Mouse (Mus musculus): ENCODE results near the gene Ppm1h. TPM values are rescaled to one million over a fixed set of nuclear protein-coding genes. Genes with fewer than 3 reads are reported as not detected.

Ppm1h gene
- total RNA-seq, 2 experiments from 2014 or later = 3.8 to 4.0 TPM

DNA sequence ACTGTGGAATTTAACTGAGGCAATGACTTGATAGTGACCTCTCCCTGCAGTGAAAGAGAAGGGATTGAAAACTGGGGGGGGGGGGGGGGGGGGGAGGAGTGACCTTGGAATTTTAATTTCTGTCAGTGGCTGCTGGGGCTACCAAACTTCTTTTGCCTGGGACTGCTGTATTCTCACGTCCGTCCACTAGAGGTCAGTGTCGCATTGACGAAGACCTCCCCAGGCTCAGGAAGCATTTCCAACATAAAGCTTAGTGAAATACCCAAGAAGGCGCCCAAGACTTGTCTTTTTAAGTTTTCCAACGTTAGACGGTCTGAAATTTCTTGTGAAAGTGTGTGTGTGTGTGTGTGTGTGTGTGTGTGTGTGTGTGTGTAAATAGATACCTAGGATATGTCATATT, 125.3 kb downstream of the Ppm1h start:
- peak; percentile 61 to 75 for DNase-seq (ENCODE audit: low spot score in 2 of 2)

- DNase-seq (ENCODE audit: low spot score in 2 of 2) = no peak
Observed at GRCm38 (mm10) chr10:122805866-122806265, 127.3 kb downstream of the Ppm1h start.

- DNase-seq (ENCODE audit: low spot score in 2 of 2) = peak; percentile 70 to 80
Observed at GRCm38 (mm10) chr10:122807127-122808105, 128.9 kb downstream of the Ppm1h start.

DNA sequence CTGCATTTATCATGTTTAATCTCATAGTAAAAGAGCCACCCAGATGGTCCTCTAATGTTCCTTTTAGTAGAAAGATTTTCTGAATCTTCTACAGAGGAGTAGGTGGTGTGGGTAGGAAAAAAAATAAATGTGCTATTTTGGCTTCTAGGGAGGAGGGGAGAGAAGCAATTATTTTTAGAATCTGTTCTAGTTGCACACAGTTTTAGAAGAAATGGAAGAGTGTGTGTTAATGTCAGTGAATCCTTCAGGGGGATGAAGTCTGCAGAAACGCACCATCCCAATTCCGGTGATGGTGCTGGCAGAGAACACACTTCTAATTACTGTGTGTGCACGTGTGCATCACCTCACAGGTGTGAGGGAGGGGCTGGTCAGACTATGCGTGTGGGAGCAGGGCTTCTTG, 129.6 kb downstream of the Ppm1h start:
- DNase-seq (ENCODE audit: low spot score in 2 of 2) = no peak

DNA sequence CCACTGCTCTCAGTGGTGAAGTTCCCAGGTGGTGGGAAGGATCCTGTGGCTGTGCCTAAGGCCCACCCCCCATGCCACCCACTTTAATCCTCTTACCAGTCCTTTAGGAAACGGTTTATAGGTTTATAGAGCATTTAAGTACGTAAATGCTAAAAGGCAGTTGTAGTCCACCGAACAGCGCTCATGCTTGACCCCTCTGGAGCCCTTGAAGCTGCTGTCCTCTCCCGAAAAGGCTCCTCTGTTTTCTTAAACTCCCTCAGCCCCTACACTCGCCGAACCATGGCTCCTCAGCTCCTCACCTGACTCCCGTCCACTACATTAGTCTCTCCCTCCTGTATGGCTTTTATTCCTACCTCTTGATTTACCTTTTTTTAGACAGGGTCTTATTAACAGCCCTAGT, 131.3 kb downstream of the Ppm1h start:
- no peak for DNase-seq (ENCODE audit: low spot score in 2 of 2)

GRCm38 (mm10) chr10:122815094-122815493, 136.5 kb downstream of the Ppm1h start:
- DNase-seq (ENCODE audit: low spot score in 2 of 2) = no peak

DNA sequence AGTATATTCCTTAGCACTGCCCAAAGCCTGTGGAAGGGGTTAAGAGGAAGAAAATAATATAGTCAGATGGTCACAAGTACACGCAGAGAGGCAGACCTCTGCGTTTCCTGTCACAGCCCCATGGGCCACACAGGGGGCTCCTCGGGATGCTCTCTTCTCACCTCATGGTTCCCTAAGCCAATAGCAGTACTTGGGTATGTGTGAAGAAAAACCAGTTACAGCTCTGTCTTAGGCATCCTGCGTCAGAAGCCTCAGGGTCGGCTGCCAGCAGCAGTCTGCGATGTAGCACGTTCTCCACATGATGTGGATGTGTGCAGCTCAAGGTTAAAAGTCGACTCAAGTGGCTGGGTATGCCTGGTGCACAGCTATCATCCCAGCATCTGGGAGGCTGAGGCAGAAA, 139.2 kb downstream of the Ppm1h start:
- no peak for DNase-seq (ENCODE audit: low spot score in 2 of 2)

DNA sequence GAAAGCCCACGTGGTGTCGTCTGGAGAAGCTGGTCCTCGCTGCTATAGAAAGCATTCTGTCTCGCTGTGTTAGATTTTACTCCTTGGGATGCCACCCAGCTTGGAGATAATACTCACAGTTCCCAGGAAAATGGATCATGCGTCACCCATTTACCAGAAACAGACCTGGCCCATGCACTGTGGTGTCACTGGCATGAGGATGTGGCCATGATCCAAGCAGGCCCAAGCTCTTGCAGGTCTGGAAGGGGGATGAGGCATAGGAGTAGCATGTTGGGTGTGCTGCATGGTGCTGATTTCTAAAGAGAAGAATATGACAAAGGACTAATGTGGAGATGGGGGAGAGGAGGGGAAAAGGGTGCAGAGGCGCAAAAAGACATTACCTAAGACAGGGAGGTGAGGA, 141.2 kb downstream of the Ppm1h start:
- no peak for DNase-seq (ENCODE audit: low spot score in 2 of 2)

DNA sequence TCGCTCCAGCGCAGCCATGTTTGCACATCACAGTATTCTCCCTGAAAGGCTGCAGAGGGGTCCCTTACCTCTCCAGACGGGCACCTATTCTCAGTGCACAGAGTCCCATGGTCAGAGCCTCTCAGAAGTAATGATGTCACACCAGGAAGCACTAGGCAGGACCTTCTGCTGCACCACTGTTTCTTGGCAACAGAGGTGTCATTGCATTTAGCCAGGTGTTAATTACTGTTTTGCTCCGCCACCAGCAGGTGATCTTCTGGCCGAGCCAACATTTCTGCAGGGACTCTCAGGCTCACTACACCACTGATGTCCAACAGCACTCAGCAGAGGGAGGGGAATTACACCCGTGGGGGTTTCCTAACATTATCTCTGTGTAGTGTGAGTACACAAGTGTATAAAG, 143.0 kb downstream of the Ppm1h start:
- no peak for DNase-seq (ENCODE audit: low spot score in 2 of 2)

GRCm38 (mm10) chr10:122823642-122824041, 145.1 kb downstream of the Ppm1h start:
- no peak for DNase-seq (ENCODE audit: low spot score in 2 of 2)

DNA sequence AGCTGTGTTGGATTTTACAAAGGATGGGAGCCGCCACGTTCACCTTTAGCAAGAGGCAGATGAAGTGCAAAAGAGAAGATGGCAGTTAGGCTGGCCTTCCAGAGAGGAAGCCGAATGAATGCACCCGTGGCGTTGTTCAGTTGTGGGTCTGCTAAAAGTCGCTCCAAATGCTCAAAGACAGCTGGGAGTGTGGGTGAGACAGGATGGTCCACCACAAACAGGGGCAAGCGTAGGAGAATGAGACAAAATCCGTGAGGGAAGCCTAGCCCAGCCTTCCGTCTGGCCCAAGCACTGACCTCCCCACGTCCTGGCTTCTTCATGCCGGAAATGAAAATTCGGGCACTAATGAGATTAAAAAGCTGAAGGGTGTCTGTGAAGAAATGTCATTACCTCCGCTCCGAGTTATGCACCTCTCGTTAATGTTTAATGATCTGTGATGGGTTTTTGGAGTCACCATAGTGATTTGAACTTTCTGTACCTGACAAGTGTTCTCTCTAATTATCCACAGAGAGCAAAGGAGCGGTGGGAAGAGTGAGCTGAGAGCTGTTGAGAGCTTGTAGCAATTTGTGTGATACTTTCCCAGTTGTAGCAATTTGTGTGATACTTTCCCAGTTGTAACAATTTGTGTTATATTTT, 148.3 kb downstream of the Ppm1h start:
- DNase-seq (ENCODE audit: low spot score in 2 of 2) = no peak

DNA sequence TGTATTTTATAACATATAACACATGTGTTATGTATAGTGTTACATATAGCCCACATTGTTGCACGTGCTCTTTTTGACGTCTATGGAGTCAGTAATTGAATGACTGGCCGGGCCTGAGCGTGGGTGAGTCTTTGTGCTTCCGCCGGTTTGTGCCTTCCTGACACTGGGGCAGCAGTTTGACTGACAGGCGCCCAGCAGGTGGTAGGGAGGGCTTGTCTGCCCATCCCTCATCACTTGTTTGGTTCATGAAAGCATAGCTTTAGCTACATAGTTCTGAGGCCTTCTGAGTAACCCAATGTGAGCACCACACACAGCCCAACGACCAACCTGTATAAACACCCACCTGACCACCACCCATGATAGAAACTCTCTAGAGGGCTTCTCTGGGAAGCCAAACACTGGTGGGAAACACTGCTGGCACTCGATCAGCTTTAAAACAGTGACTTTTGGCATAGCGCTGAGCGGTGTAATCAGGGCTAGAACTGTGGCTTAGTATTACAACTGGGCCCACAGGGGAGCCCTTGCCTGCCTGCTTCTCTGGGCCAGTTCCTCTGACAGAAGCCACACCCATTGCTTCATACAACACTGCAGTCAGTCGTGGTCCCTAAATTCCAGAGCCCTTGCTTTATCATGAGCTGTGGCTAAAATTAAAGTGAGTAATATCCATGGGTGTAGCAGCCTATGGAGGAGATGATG, 149.3 kb downstream of the Ppm1h start:
- DNase-seq (ENCODE audit: low spot score in 2 of 2) = no peak

DNA sequence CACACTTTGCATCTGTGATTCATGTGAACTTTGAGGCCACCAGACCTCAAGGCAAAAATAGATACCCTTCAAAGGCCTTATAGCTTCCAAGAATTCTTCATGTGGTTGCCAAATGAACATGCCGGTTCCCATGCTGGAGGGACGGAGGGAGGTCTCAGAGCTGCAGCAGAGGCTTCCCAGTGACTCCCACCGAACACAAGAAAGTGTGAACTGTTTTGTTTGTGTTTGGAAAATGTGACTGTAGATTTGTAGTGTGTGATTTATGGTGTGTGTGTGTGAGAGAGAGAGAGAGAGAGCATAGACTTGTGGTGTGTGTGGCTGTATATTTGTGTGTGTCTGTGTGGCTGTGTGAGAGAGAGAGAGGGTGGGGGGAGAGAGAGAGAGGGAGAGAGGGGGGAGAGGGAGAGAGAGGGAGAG, 151.2 kb downstream of the Ppm1h start:
- no peak for DNase-seq (ENCODE audit: low spot score in 2 of 2)

DNA sequence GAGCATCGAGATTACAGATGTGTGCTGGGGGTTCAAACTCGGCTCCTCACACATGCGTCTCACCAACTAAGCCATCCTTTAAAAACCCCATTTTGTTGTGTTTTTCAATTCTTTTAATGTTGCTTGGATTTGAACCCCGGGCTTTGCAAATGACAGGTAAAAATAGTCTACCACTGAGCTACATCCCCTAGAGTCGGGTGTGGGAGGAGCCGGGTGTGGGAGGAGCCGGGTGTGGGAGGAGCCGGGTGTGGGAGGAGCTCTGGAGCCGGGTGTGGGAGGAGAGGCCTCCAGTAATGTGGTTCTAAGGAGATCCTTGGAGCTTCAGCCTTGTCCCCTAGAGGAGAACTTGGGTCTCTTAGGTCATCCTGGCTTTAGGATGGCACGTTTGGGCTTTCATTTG, 152.1 kb downstream of the Ppm1h start:
- no peak for DNase-seq (ENCODE audit: low spot score in 2 of 2)

- no peak for DNase-seq (ENCODE audit: low spot score in 2 of 2)
Observed at GRCm38 (mm10) chr10:122842014-122842413, 163.5 kb downstream of the Ppm1h start.

GRCm38 (mm10) chr10:122842961-122843360, 164.4 kb downstream of the Ppm1h start:
- no peak for DNase-seq (ENCODE audit: low spot score in 2 of 2)

DNA sequence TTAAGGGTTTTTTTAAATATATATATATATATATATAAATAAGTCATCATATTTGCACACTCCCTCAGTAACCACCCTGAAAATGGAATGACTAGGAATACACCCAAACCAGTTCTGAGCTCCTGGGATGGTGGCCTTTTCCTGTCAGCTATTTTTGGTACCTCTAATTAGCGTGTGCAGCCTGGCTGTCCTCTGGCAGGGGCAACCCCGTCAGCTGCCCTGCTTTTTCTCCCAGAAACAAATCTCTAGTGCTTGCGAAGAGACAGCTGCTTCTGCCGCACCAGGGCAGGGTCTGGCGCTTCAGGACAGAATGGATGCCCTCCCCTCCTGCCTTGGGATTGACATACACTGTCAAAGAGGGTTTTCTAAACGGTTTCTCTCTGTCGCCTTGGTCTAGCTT, 166.9 kb downstream of the Ppm1h start:
- DNase-seq (ENCODE audit: low spot score in 2 of 2) = no peak

DNA sequence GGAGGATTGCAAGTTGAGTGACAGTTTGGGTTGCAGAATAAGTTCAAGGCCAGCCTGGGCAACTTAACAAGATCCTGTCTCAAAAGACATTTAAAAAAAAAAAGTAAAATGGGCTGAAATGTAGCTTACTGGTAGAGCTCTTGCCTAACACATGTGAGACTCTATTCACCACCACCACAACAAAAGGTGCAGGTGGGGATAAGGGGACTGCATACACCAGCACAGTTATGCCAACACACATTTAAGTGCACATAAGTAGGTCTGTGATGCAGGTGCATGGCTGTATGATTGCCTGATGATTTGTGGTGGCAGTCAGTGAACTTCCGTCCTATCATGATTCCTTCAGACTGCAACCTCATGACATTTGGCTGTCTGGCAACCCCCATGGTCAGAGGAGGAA, 167.9 kb downstream of the Ppm1h start:
- no peak for DNase-seq (ENCODE audit: low spot score in 2 of 2)

GRCm38 (mm10) chr10:122848020-122848457, 169.5 kb downstream of the Ppm1h start:
- no peak for DNase-seq (ENCODE audit: low spot score in 2 of 2)

DNA sequence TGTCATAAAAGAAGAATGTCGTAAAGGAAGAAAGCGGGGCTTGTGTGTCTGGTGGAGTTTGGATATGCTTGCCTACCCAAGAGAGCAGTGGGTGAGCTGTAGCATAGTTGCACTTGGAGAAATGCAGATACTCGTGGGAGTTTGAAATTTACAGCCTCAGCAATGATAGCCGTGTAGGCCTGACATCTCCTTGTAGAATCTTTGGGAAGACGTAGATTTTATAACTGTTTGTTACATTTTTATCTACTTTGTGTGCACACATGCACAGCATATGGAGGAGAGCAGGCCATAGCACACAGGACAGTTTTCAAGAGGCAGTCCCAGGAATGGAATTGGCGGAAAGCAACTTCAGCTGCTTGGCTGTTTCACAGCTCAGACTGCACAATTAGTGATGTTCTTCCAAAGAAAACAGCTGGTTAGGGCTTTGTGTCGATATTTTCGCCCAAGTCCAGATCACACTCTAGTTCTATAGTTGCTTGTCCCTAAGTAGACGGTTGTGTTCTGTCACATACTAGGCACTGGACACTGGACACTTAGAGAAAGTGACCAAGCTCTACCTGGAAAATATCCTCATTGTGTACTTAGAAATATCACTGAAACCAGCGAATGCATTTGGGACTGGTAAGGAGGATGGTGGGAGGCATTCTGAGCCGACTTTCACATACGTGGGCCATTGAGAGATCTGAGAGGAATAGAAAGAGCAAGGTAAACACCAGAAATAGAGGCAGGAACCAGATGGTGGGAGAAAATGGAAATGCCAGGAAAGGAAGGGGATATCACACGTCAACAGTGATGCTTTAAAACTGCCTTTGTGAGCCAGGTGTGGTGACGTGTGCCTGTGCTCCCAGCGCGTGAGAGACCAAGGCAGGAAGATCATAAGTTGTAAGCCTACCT, 173.0 kb downstream of the Ppm1h start:
- DNase-seq (ENCODE audit: low spot score in 2 of 2) = peak in 1 of 2 experiments; percentile 47

DNA sequence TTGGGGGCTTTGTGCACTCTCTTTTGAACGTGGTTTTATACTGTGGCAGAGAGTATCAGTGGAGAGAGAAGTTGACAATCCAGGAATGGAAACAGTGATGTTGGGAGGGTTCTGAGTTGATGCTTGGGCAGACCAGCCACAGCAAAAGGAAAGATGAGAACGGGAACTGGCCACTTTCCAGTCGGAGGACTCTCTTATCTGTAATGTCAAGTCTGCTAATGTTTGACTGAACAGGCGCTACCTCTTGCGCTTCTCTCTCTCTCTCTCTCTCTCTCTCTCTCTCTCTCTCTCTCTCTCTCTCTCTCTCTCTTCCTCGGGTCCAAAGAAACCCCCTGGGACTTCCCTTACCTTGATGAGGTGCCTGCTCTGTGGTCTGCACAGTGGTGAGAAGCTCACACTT, 176.0 kb downstream of the Ppm1h start:
- no peak for DNase-seq (ENCODE audit: low spot score in 2 of 2)

Data from gastrocnemius, postnatal 4 days (tissue).